ENCODE assay signal across 23 mouse cellular contexts in the genomic region with DNA sequence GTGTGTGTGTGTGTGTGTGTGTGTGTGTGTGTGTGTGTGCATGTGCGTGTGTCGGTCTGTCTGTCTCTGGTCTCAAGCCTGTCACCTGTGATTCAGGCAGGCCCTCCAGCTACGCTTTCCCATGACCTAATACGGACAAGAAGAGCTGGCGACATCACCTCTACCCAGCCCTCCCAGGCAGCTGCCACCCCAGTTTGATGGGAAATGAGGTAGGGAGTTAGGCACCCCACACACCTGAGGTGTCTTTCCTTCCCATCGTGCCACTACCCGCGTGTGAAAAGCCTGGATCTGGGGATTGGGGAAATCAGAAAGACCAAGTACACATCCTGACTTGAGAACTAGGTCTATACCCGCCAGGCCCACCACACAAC. TPM values are rescaled to one million over a fixed set of nuclear protein-coding genes. Genes with fewer than 3 reads are reported as not detected.
"Had no signal": no experiment of that assay in that cellular context is flagged by ENCODE, and none has a peak within 500 bp of the region (broad histone marks: within the 10 kb centered on the region; RNA-seq: fewer than 3 reads in every experiment).

No protein-coding gene starts in this region.

- H3K9me3 ChIP-seq: limb, embryonic 12.5 days; liver, embryonic 15.5 days; midbrain, embryonic 10.5 days; midbrain, embryonic 15.5 days; neural tube, embryonic 13.5 days had no signal

- DNase-seq: kidney, adult 8-10 months; kidney, postnatal 36 days; layer of hippocampus, adult 9-11 months; layer of hippocampus, postnatal 36 days; lung, adult 2 months; lung, postnatal 36 days; retina, postnatal 1 day; right cerebral cortex, postnatal 4 days; spleen, adult 18-20 months; thymus, adult 18-20 months; thymus, postnatal 14 days had no signal

- H3K4me1 ChIP-seq: liver, embryonic 15.5 days; midbrain, embryonic 15.5 days; neural tube, embryonic 13.5 days had no signal

- H3K4me2 ChIP-seq: limb, embryonic 12.5 days; liver, embryonic 15.5 days; midbrain, embryonic 15.5 days; neural tube, embryonic 13.5 days had no signal

- H3K27ac ChIP-seq: limb, embryonic 12.5 days; liver, embryonic 15.5 days; midbrain, embryonic 10.5 days; midbrain, embryonic 15.5 days; neural tube, embryonic 13.5 days had no signal

- H3K9ac ChIP-seq: limb, embryonic 12.5 days; liver, embryonic 15.5 days; midbrain, embryonic 15.5 days; neural tube, embryonic 13.5 days had no signal

- H3K4me3 ChIP-seq: limb, embryonic 12.5 days; liver, embryonic 15.5 days; midbrain, embryonic 10.5 days; midbrain, embryonic 15.5 days; neural tube, embryonic 13.5 days had no signal

- H3K36me3 ChIP-seq: limb, embryonic 12.5 days; liver, embryonic 15.5 days; midbrain, embryonic 10.5 days; midbrain, embryonic 15.5 days; neural tube, embryonic 13.5 days had no signal

- H3K27me3 ChIP-seq: liver, embryonic 15.5 days; midbrain, embryonic 15.5 days; neural tube, embryonic 13.5 days had no signal

- ATAC-seq: lung, postnatal 0 days; midbrain, embryonic 15.5 days had no signal

RNA-seq across cellular contexts. Expression of a gene that starts 0.4 kb away (rescaled TPM):
- total RNA-seq: layer of hippocampus, adult 18-20 months; layer of hippocampus, postnatal 36 days; liver, adult 2 months; megakaryocyte progenitor cell, adult 5-6 weeks had no signal
- polyA plus RNA-seq: liver, adult 2 months had no signal

RNA-seq across cellular contexts. Expression of a gene that starts 8.5 kb away (rescaled TPM):
- total RNA-seq: layer of hippocampus, adult 18-20 months; layer of hippocampus, postnatal 36 days; left cerebral cortex, adult 8-10 months; left cerebral cortex, postnatal 25 days; liver, adult 2 months; megakaryocyte progenitor cell, adult 5-6 weeks had no signal
- polyA plus RNA-seq: kidney, embryonic 16.5 days; limb, embryonic 12.5 days; liver, adult 2 months; liver, embryonic 15.5 days; lung, adult 2 months; lung, postnatal 0 days; midbrain, embryonic 10.5 days; midbrain, embryonic 15.5 days; neural tube, embryonic 13.5 days had no signal

RNA-seq across cellular contexts. Expression of a gene that starts 12.5 kb away (rescaled TPM):
- total RNA-seq: layer of hippocampus, adult 18-20 months; layer of hippocampus, postnatal 36 days; left cerebral cortex, adult 8-10 months; left cerebral cortex, postnatal 25 days; liver, adult 2 months; megakaryocyte progenitor cell, adult 5-6 weeks had no signal
- polyA plus RNA-seq: kidney, embryonic 16.5 days; limb, embryonic 12.5 days; liver, adult 2 months; liver, embryonic 15.5 days; lung, postnatal 0 days; midbrain, embryonic 10.5 days; midbrain, embryonic 15.5 days; neural tube, embryonic 13.5 days had no signal

RNA-seq across cellular contexts. Expression of a gene that starts 53.9 kb away (rescaled TPM):
- total RNA-seq: layer of hippocampus, adult 18-20 months; layer of hippocampus, postnatal 36 days; left cerebral cortex, adult 8-10 months; left cerebral cortex, postnatal 25 days; liver, adult 2 months; megakaryocyte progenitor cell, adult 5-6 weeks had no signal
- polyA plus RNA-seq: liver, adult 2 months had no signal
